Mouse (Mus musculus) frontal cortex, adult (tissue): ENCODE data around the gene Tns1.
A peak's percentile ranks its signal among the peaks of the same experiment; 100 is the strongest.

Experiments used
- ATAC-seq: cut with Nextera tagmentation; 2 replicates; pipeline ENCODE4 v1.9.2; 2017; ENCODE audit warnings: mild to moderate bottlenecking, moderate library complexity, mixed read lengths; ENCODE audit not compliant: low TSS enrichment

Gene Tns1

GRCm38 (mm10) chr1:74123215-74123614 lies 1.0 kb downstream of the Tns1 start:
- ATAC-seq: no peak

GRCm38 (mm10) chr1:74121821-74122576 lies 2.2 kb downstream of the Tns1 start:
- peak; percentile 71 for ATAC-seq

GRCm38 (mm10) chr1:74121138-74121537 lies 3.1 kb downstream of the Tns1 start:
- no peak for ATAC-seq

GRCm38 (mm10) chr1:74119115-74119514 lies 5.1 kb downstream of the Tns1 start:
- ATAC-seq: no peak

GRCm38 (mm10) chr1:74117876-74118275 lies 6.4 kb downstream of the Tns1 start:
- no peak for ATAC-seq

GRCm38 (mm10) chr1:74113071-74113470 lies 11.2 kb downstream of the Tns1 start:
- ATAC-seq: no peak

GRCm38 (mm10) chr1:74111696-74112030 lies 12.6 kb downstream of the Tns1 start:
- ATAC-seq: no peak

GRCm38 (mm10) chr1:74110932-74111695 lies 13.1 kb downstream of the Tns1 start:
- ATAC-seq: no peak; the same call in 1 of the 2 replicates

GRCm38 (mm10) chr1:74109670-74110069 lies 14.6 kb downstream of the Tns1 start:
- ATAC-seq: no peak

GRCm38 (mm10) chr1:74107931-74108618 lies 16.2 kb downstream of the Tns1 start:
- no peak for ATAC-seq

- ATAC-seq: no peak
Measured at GRCm38 (mm10) chr1:74106214-74106613, 18.0 kb downstream of the Tns1 start.

GRCm38 (mm10) chr1:74105660-74106059 lies 18.6 kb downstream of the Tns1 start:
- no peak for ATAC-seq

GRCm38 (mm10) chr1:74103654-74104353 lies 20.4 kb downstream of the Tns1 start:
- ATAC-seq: no peak

- peak; percentile 8; the same call in 1 of the 2 replicates for ATAC-seq
Measured at GRCm38 (mm10) chr1:74099001-74099435, 25.2 kb downstream of the Tns1 start.

- ATAC-seq: peak; percentile 76
Measured at GRCm38 (mm10) chr1:74098004-74099000, 25.9 kb downstream of the Tns1 start.

GRCm38 (mm10) chr1:74095728-74096127 lies 28.5 kb downstream of the Tns1 start:
- no peak for ATAC-seq

- ATAC-seq: no peak
Measured at GRCm38 (mm10) chr1:74095296-74095695, 29.0 kb downstream of the Tns1 start.

- no peak for ATAC-seq
Measured at GRCm38 (mm10) chr1:74094497-74095270, 29.6 kb downstream of the Tns1 start.

GRCm38 (mm10) chr1:74093447-74093846 lies 30.8 kb downstream of the Tns1 start:
- ATAC-seq: no peak

GRCm38 (mm10) chr1:74092242-74092641 lies 32.0 kb downstream of the Tns1 start:
- ATAC-seq: no peak
